8 mouse cellular contexts compared by ENCODE assay signal in genomic region chr11:88873667-88874030, GRCm38 (mm10). TPM values are rescaled to one million over a fixed set of nuclear protein-coding genes. Genes with fewer than 3 reads are reported as not detected.
DNase-seq lines count a peak whose midpoint lies in the region; ATAC-seq and TF ChIP-seq lines count a peak whose summit lies in the region.

No protein-coding gene starts in this region.

- peaks cover 7% of the 10 kb centered on the region; the same call in 1 of the 2 replicates for H3K4me1 ChIP-seq in heart, embryonic 15.5 days (replicated peaks)
- H3K4me1 ChIP-seq in ES-Bruce4 (ENCODE audit: control insufficient read depth, insufficient read depth, low read length) = peaks cover 2% of the 10 kb centered on the region
- 0 out of 2 replicates have a peak, but pooled peaks cover 2% of the 10 kb centered on the region for H3K4me1 ChIP-seq in forebrain, embryonic 11.5 days (replicated peaks; ENCODE audit: control insufficient read depth, insufficient read depth, low read length)
- H3K4me1 ChIP-seq in liver, embryonic 12.5 days = 0 out of 2 replicates have a peak, but pooled peaks cover 3% of the 10 kb centered on the region

- peak overlapping the region; percentile 40 for H3K9ac ChIP-seq in heart, embryonic 15.5 days
- H3K9ac ChIP-seq in ES-Bruce4 (ENCODE audit: low read depth, poor library complexity, severe bottlenecking) = peak overlapping the region; percentile 23; the same call in 1 of the 2 replicates
- no peak overlapping the region for H3K9ac ChIP-seq in forebrain, embryonic 11.5 days (ENCODE audit: low read length)
- H3K9ac ChIP-seq in liver, embryonic 12.5 days = no peak overlapping the region

- intact Hi-C loops in heart, postnatal 10 days (cut with DNase I) = no loop called here

- TF ChIP-seq POLR2A in ES-Bruce4 (IDR thresholded peaks at IDR 0.05; ENCODE audit: insufficient read depth, low read length) = no peak

- H3K9me3 ChIP-seq in heart, embryonic 15.5 days (replicated peaks) = no peaks in the 10 kb centered on the region
- H3K9me3 ChIP-seq in ES-Bruce4 (replicated peaks; ENCODE audit: control insufficient read depth, insufficient read depth, low read length, poor library complexity, severe bottlenecking) = no peaks in the 10 kb centered on the region
- H3K9me3 ChIP-seq in forebrain, embryonic 11.5 days (ENCODE audit: control insufficient read depth, low read length) = no peaks in the 10 kb centered on the region
- no peaks in the 10 kb centered on the region for H3K9me3 ChIP-seq in liver, embryonic 12.5 days (replicated peaks)

- DNase-seq in heart, postnatal 10 days = no peak
- peak; percentile 52 for DNase-seq in forebrain, embryonic 11.5 days (ENCODE audit: low spot score)
- no peak for DNase-seq in ovary, postnatal 36 days (ENCODE audit: low spot score)
- DNase-seq in spleen, adult 18-20 months = no peak
- DNase-seq in adrenal gland, postnatal 4 days (ENCODE audit: low spot score in 2 of 2) = no peak

- no peak overlapping the region for H3K27ac ChIP-seq in heart, embryonic 15.5 days
- H3K27ac ChIP-seq in ES-Bruce4 (ENCODE audit: insufficient read depth, low read length) = no peak overlapping the region
- H3K27ac ChIP-seq in forebrain, embryonic 11.5 days (ENCODE audit: low read depth, low read length) = no peak overlapping the region
- no peak overlapping the region for H3K27ac ChIP-seq in liver, embryonic 12.5 days

- H3K27me3 ChIP-seq in heart, embryonic 15.5 days = peaks cover 4% of the 10 kb centered on the region; the same call in 1 of the 2 replicates
- no peaks in the 10 kb centered on the region for H3K27me3 ChIP-seq in ES-Bruce4 (ENCODE audit: control insufficient read depth, insufficient read depth, low read length, poor library complexity, severe bottlenecking)
- H3K27me3 ChIP-seq in forebrain, embryonic 11.5 days (ENCODE audit: control insufficient read depth, insufficient read depth, low read length) = peaks cover 2% of the 10 kb centered on the region; the same call in 1 of the 2 replicates
- peaks cover 80% of the 10 kb centered on the region for H3K27me3 ChIP-seq in liver, embryonic 12.5 days (replicated peaks)

- TF ChIP-seq EP300 in ES-Bruce4 (IDR thresholded peaks at IDR 0.05; ENCODE audit: insufficient read depth, low read depth, low read length) = no peak

- peak overlapping the region; percentile 46 for H3K4me3 ChIP-seq in heart, embryonic 15.5 days
- H3K4me3 ChIP-seq in ES-Bruce4 (ENCODE audit: low read depth, low read length) = no peak overlapping the region
- H3K4me3 ChIP-seq in forebrain, embryonic 11.5 days (ENCODE audit: low read depth, low read length) = peak overlapping the region; percentile 23
- H3K4me3 ChIP-seq in liver, embryonic 12.5 days = peak overlapping the region; percentile 24

- 4% methylated on average over 10 of the region's 10 CpGs for WGBS in heart, embryonic 15.5 days
- 3% methylated on average over 10 of the region's 10 CpGs for WGBS in forebrain, embryonic 11.5 days
- 4% methylated on average over 10 of the region's 10 CpGs for WGBS in liver, embryonic 12.5 days (ENCODE audit: insufficient replicate concordance)

- no peaks in the 10 kb centered on the region for H3K36me3 ChIP-seq in heart, embryonic 15.5 days
- H3K36me3 ChIP-seq in ES-Bruce4 (ENCODE audit: control insufficient read depth, insufficient read depth, low read length, poor library complexity, severe bottlenecking) = no peaks in the 10 kb centered on the region
- no peaks in the 10 kb centered on the region for H3K36me3 ChIP-seq in forebrain, embryonic 11.5 days (ENCODE audit: control insufficient read depth, insufficient read depth, low read length)
- no peaks in the 10 kb centered on the region for H3K36me3 ChIP-seq in liver, embryonic 12.5 days

- peak overlapping the region; percentile 76 for H3K4me2 ChIP-seq in heart, embryonic 15.5 days
- H3K4me2 ChIP-seq in forebrain, embryonic 11.5 days (ENCODE audit: low read depth, low read length, severe bottlenecking) = peak overlapping the region; percentile 55
- peak overlapping the region; percentile 58 for H3K4me2 ChIP-seq in liver, embryonic 12.5 days

- no peak for ATAC-seq in heart, embryonic 15.5 days (replicated peaks; ENCODE audit: insufficient number of reproducible peaks, insufficient read depth, low FRiP score, low read depth)
- ATAC-seq in forebrain, embryonic 11.5 days (replicated peaks; ENCODE audit: low FRiP score) = no peak
- no peak for ATAC-seq in liver, embryonic 12.5 days

- TF ChIP-seq CTCF in ES-Bruce4 (IDR thresholded peaks at IDR 0.05; ENCODE audit: low read depth, low read length) = no peak

RNA-seq across cellular contexts. Expression of gene Akap1, which starts 9.3 kb away (rescaled TPM):
- polyA plus RNA-seq in heart, embryonic 15.5 days (2015; fragmentation: Nextera tagmentation; extraction: Ambion mirVana) = 44.2 and 45.8 TPM in 2 replicates
- 100 to 1,000 TPM; 110 to 122 TPM for total RNA-seq in heart, postnatal 10 days (2021)
- 48.2 and 51.4 TPM in 2 replicates for polyA plus RNA-seq in ES-Bruce4 (2011; ENCODE audit: insufficient read depth, insufficient read length, low read depth, missing spikeins)
- 15.5 and 16.1 TPM in 2 replicates for polyA plus RNA-seq in forebrain, embryonic 11.5 days (2014; fragmentation: Nextera tagmentation; extraction: Ambion mirVana)
- 12.3 and 14.0 TPM in 2 replicates for polyA plus RNA-seq in liver, embryonic 12.5 days (2016; fragmentation: Nextera tagmentation; extraction: Ambion mirVana)
- total RNA-seq in adrenal gland, postnatal 4 days (2021) = 100 to 1,000 TPM in 1 of 2 experiments, 10 to 100 TPM in 1; 94.3 to 101 TPM

Comparison
In these comparisons a context has a peak if more than half of its experiments do, and no peak if none do; other contexts are left out.
1. H3K9ac ChIP-seq: peak in heart, embryonic 15.5 days (single experiment) and ES-Bruce4 (single experiment); none in forebrain, embryonic 11.5 days (single experiment) and liver, embryonic 12.5 days (single experiment).
2. Peak in every context shown above with its lines, with median percentiles within 50 percentile points of each other: H3K4me2 ChIP-seq.